Mouse (Mus musculus) ES-E14 (cell line): Measurements from ENCODE around the gene Krt71. TPM values are rescaled to one million over a fixed set of nuclear protein-coding genes. Genes with fewer than 3 reads are reported as not detected.

ENCODE experiments used
- DNase-seq: peaks from one replicate; pipeline ENCODE4 v3.0.0-alpha.2; 2013; ENCODE audit warnings: low read depth, low spot score
- H3K27ac ChIP-seq: 2 replicates; pipeline ENCODE4 v1.5.1; 2012; ENCODE audit warnings: low read depth, mild to moderate bottlenecking, low read length, moderate library complexity, mixed read lengths; ENCODE audit not compliant: poor library complexity, insufficient read depth, severe bottlenecking
- H3K36me3 ChIP-seq: 2 replicates; pipeline ENCODE4 v1.6.1; 2012; ENCODE audit warnings: mild to moderate bottlenecking, low read length, moderate library complexity, mixed read lengths; ENCODE audit not compliant: control insufficient read depth, poor library complexity, insufficient read depth, severe bottlenecking
- H3K4me1 ChIP-seq, 2 experiments: fragments of 150-350 bp in 1 of 2; sonication (generic) in 1 of 2; 2 replicates each; pipeline ENCODE4 v1.6.1; 2012; ENCODE audit warnings: low read length in 2 of 2, mild to moderate bottlenecking in 1 of 2, mixed read lengths in 1 of 2; ENCODE audit not compliant: control insufficient read depth in 2 of 2, insufficient read depth in 2 of 2, poor library complexity in 1 of 2
- H3K4me3 ChIP-seq, 2 experiments: fragments of 150-350 bp in 1 of 2; sonication (generic) in 1 of 2; 2 replicates each; pipeline ENCODE4 v1.5.1; 2012; ENCODE audit warnings: low read length in 2 of 2, low read depth in 1 of 2, mild to moderate bottlenecking in 1 of 2, mixed read lengths in 1 of 2; ENCODE audit not compliant: insufficient read depth in 1 of 2, poor library complexity in 1 of 2, severe bottlenecking in 1 of 2
- H3K9ac ChIP-seq: 2 replicates; pipeline ENCODE4 v1.6.1; 2012; ENCODE audit warnings: low read depth, mild to moderate bottlenecking, low read length, mixed read lengths; ENCODE audit not compliant: poor library complexity, insufficient read depth, severe bottlenecking
- H3K9me3 ChIP-seq: fragments of 150-350 bp; sonication (generic); 2 replicates; pipeline ENCODE4 v1.6.1; 2012; ENCODE audit warnings: low read depth, mild to moderate bottlenecking, low read length; ENCODE audit not compliant: control insufficient read depth, insufficient read depth
- CHD2 ChIP-seq: IDR thresholded peaks from 2 replicates; pipeline ENCODE4 v1.6.1; 2014; ENCODE audit warnings: mild to moderate bottlenecking, low read depth, low read length, inconsistent platforms
- HCFC1 ChIP-seq: IDR thresholded peaks from 2 replicates; pipeline ENCODE4 v1.6.1; 2012; ENCODE audit warnings: low read length, inconsistent platforms, borderline replicate concordance; ENCODE audit not compliant: insufficient read depth
- MAFK ChIP-seq: IDR thresholded peaks from 2 replicates; pipeline ENCODE4 v1.6.1; 2014; ENCODE audit warnings: mild to moderate bottlenecking, low read depth, low read length, inconsistent platforms; ENCODE audit not compliant: insufficient read depth
- ZC3H11A ChIP-seq: IDR thresholded peaks from 2 replicates; pipeline ENCODE4 v1.6.1; 2012; ENCODE audit warnings: low read depth, mild to moderate bottlenecking, inconsistent platforms, low read length, borderline replicate concordance
- ZNF384 ChIP-seq: IDR thresholded peaks from 2 replicates; pipeline ENCODE4 v1.6.1; 2012; ENCODE audit warnings: low read depth, low read length, inconsistent platforms
- in situ Hi-C, 2 experiments: fragments of 600-800 bp; cut with MboI; formaldehyde crosslinking; loops; one replicate each; pipeline ENCODE4 v1.15.1; 2025; ENCODE audit warnings: low sequenced_read_pairs in 2 of 2, inconsistent platforms in 1 of 2; ENCODE audit not compliant: unreplicated experiment in 2 of 2
- total RNA-seq: library from RNA; depleted of rRNA; stranded (reverse); fragments of 300-350 nt; gene quantifications from 2 replicates; pipeline ENCODE4 v1.2.3, GENCODE M21; 2012; rRNA removed

Gene Krt71
- 0.16 TPM in 1 of 2 replicates, not detected in the other for total RNA-seq

DNA sequence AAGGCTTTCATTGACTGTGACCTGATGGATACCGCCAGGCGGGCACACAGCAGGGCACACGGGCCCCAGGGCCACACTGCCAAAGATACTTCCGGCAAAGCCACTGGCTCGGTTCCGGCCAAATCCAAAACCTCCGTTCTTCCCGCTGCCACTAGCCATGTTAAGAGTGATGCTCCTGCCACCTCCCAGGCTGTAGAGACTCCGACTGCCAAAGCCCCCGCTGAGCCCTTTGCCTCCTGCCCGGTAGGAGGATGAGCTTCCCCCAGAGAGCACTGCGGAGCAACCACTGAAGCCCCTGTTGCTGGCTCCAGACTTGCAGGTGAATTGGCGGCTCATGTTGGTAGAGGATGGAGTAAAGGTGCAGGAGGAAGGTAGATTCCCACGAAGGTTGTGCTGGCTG, at the start of gene Krt71:
Gene Krt71 (minus strand): TSS at position 399 of the 400 bp plus-strand sequence.
- in situ Hi-C loops = no loop called here
- no peaks in the 10 kb centered on the region for H3K4me1 ChIP-seq
- no peak for TF ChIP-seq ZNF384
- TF ChIP-seq CHD2 = no peak
- no peak for TF ChIP-seq MAFK
- no peak within 1 kb of the TSS for H3K9ac ChIP-seq
- peak; percentile 11 for DNase-seq
- H3K4me3 ChIP-seq = peak within 1 kb of the TSS; percentile 40 to 61; a peak in 2 of 4 replicates
- H3K36me3 ChIP-seq = no peaks in the 10 kb centered on the region
- no peak within 1 kb of the TSS for H3K27ac ChIP-seq
- no peaks in the 10 kb centered on the region for H3K9me3 ChIP-seq

DNA sequence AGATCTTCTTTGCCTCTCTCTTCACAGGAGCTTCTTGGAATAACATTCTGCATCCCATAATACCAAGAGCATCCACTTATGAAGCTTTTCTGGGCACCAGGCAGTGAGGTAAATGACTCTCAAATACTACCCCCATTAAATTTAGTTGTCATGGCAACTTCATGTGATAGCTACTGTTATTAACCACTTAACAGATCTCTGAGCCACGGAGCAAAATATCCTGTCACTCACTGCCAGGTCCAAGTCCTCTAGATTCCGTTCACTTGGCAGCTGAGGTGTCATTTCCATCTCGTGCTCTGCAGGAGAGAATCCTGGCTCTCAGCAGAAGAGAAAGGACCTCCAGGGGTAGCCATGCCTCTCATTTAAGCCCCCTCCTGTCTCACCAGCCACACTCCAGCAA, 48.0 kb upstream of the Krt71 start:
- TF ChIP-seq ZNF384 = no peak
- no peak for TF ChIP-seq MAFK
- TF ChIP-seq ZC3H11A = no peak
- TF ChIP-seq CHD2 = no peak
- TF ChIP-seq HCFC1 = no peak
- Histone ChIP-seq H3K4me3 (no peak overlapping the region), H3K9me3 (no peaks in the 10 kb centered on the region), H3K27ac (no peak overlapping the region), H3K36me3 (no peaks in the 10 kb centered on the region), H3K4me1 (no peaks in the 10 kb centered on the region), H3K9ac (no peak overlapping the region)
- in situ Hi-C loops = no loop called here
- no peak for DNase-seq

GRCm38 (mm10) chr15:101786360-101786759, 43.5 kb upstream of the Krt71 start, which contains the start of gene Krt72:
Krt72 (minus strand) TSS chr15:101786460.
- H3K4me1 ChIP-seq = no peaks in the 10 kb centered on the region
- no peak within 1 kb of the TSS for H3K27ac ChIP-seq
- DNase-seq = no peak
- no peak within 1 kb of the TSS for H3K9ac ChIP-seq
- H3K9me3 ChIP-seq = no peaks in the 10 kb centered on the region
- TF ChIP-seq HCFC1 (no peak), ZNF384 (no peak), MAFK (no peak), ZC3H11A (no peak), CHD2 (no peak)
- in situ Hi-C loops = no loop called here
- peak within 1 kb of the TSS; percentile 16 to 39; a peak in 3 of 4 replicates for H3K4me3 ChIP-seq
- no peaks in the 10 kb centered on the region for H3K36me3 ChIP-seq

DNA sequence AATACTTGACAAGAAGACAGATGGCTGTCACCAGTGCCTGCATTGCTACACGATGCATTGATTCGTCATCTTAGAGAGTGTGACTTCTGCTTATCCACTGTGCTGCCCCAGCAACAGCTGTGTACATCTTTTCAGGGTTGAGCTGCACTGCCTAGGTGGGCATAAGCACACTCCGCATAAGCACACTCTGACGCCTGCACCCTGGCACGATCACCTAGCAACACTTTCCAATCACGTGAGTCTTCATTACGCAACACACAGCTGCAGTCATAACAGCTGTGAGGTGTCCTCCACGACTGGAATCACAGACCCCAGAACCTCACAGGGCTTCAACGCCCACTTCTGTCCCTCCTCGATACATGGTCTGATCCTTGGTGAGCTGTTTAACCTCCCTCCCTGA, 30.5 kb upstream of the Krt71 start:
- no peaks in the 10 kb centered on the region for H3K9me3 ChIP-seq
- H3K9ac ChIP-seq = no peak overlapping the region
- H3K4me3 ChIP-seq = no peak overlapping the region
- no peak for TF ChIP-seq HCFC1
- TF ChIP-seq MAFK = no peak
- TF ChIP-seq ZNF384 = no peak
- no peak for TF ChIP-seq CHD2
- no peak for TF ChIP-seq ZC3H11A
- no peak for DNase-seq
- peaks cover 0 to 7% of the 10 kb centered on the region in 2 experiments; a peak in 1 of 4 replicates for H3K4me1 ChIP-seq
- H3K36me3 ChIP-seq = no peaks in the 10 kb centered on the region
- in situ Hi-C loops = loop anchor here (5.0 to 10.0 kb wide), 3 partner anchors 199 to 291 kb away; no protein-coding TSS in a partner anchor
- H3K27ac ChIP-seq = no peak overlapping the region

DNA sequence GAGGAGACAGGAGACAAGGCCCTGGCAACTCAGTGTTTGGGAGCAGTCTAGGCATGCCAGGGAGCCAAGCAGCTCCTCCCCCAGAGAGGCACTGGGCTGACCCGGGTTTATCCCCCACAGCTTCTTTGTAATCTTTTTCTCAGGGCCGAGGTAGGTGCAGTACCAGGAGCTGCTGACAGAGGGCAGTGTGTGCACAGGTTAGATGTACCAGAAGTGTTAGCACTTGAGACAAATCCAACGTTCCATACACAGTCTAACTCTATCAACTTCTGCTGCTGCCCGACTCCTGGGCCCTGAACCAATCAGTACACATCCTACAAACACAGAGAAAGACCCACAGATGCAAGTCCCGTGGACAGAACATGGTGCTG, 29.8 kb upstream of the Krt71 start:
- in situ Hi-C loops = loop anchor here (5.0 to 10.0 kb wide), 3 partner anchors 200 to 292 kb away; no protein-coding TSS in a partner anchor
- Histone ChIP-seq H3K4me1 (peaks cover 0 to 7% of the 10 kb centered on the region in 2 experiments; a peak in 1 of 4 replicates), H3K36me3 (no peaks in the 10 kb centered on the region), H3K9ac (no peak overlapping the region), H3K4me3 (no peak overlapping the region), H3K27ac (no peak overlapping the region), H3K9me3 (no peaks in the 10 kb centered on the region)
- DNase-seq = peak; percentile 94
- TF ChIP-seq ZNF384 (no peak), ZC3H11A (peak; percentile 85)
